Mouse (Mus musculus) liver, embryonic 18 days (tissue): Measurements from ENCODE around the gene Sun2. TPM values are rescaled to one million over a fixed set of nuclear protein-coding genes. Genes with fewer than 3 reads are reported as not detected.

ENCODE experiments used
- polyA plus RNA-seq: library from polyadenylated mRNA; depleted of rRNA; stranded (reverse); fragments of >200 nt; gene quantifications from 2 replicates; pipeline ENCODE4 v1.2.3, GENCODE M21; 2012; rRNA removed

The Sun2 gene
- 17.9 and 20.3 TPM in 2 replicates for polyA plus RNA-seq

DNA sequence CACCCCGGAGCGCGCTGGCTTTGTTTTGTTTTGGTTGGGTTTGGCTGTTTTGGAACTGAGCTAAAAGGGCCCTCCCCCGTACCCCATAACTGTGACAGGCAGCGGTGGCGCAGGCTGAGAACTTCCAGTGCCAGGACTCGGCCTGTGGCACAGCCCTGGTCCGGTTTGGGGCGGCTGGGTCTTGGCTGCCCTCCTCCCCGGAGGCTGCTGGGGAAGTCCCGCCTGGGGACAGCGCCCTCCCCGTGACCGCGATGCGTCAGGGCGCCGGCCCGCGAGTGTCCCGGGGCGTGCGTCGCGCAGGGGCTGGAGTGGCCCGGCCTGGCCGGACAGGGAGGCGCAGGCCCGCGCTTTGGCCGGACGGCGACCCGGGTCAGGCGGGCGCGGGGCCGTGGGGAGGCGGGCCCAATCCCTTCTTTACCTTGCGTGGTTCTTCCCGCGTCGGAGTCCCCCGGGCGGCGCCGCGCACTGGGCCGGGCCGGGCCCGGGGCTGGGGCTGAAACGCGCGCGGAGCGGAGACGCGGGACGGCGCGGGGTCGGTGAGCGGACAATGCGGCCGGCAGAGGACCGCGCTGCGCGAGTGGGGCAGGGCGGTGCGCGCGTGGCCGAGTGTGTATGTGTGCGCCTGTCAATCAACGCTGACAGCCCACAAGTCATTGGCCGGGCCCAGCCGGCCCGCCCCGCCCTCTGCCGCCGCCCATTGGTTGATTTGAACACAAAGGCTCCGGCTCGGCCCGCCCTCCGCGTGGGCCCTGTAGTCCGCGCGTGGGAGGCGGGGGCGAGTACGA lies at the start of gene Sun2:
Gene Sun2 (minus strand): TSS at position 616 of the 785 bp plus-strand sequence.

GRCm38 (mm10) chr15:79777749-79778148 lies 35.4 kb upstream of the Sun2 start, which contains the start of gene Dnal4:
Gene Dnal4, minus strand, starts transcription at chr15:79777849.

DNA sequence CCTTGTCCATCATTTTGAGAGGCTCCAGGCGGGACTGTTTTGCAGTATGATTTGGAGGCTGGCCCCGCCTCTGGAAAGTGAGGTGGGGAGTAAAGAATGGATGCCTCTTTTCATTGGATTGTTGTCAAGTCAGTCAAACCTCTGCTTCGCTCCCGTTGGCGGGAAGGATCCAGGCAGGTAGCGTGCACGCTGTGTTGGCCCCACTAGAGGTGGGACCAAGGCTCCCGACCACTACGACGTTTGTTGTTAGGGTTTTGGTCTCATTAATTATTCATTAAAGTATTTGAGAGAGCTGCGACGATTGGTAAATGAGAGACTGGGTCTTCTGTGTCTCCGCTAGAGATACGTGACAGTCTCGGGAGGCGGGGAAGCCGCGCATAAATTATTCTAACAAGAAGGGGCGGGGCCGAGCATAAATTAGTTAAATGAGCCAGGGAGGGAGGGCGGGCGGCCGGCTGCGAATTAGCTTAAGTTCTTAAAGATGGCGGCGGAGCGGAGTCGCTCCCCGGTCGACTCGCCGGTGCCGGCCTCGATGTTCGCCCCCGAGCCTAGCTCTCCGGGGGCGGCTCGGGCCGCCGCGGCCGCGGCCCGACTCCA lies 51.8 kb downstream of the Sun2 start, which contains the start of gene Gtpbp1:
Gene Gtpbp1 (plus strand): TSS at position 420 of the 597 bp plus-strand sequence.

GRCm38 (mm10) chr15:79687646-79688267 lies 54.6 kb downstream of the Sun2 start, which contains the start of gene Josd1:
Gene Josd1, minus strand, starts transcription at chr15:79687919.

Other genes with a start within 250 kb of the Sun2 start
- gene Kcnj4, start 237.3 kb downstream of the Sun2 start, polyA plus RNA-seq = not detected in 2 replicates
- 4.4 and 5.1 TPM in 2 replicates for gene Kdelr3, start 226.1 kb downstream of the Sun2 start, polyA plus RNA-seq
- gene Ddx17, start 195.8 kb downstream of the Sun2 start, polyA plus RNA-seq = 115 and 130 TPM in 2 replicates
- gene Dmc1, start 137.4 kb downstream of the Sun2 start, polyA plus RNA-seq = 0.26 and 0.46 TPM in 2 replicates
- gene Fam227a, start 83.6 kb downstream of the Sun2 start, polyA plus RNA-seq = 0.47 and 0.53 TPM in 2 replicates
- gene Cby1, start 83.3 kb downstream of the Sun2 start, polyA plus RNA-seq = 3.8 and 4.5 TPM in 2 replicates
- 55.2 and 55.6 TPM in 2 replicates for gene Tomm22, start 71.7 kb downstream of the Sun2 start, polyA plus RNA-seq
- 22.9 and 24.2 TPM in 2 replicates for gene Josd1, start 54.6 kb downstream of the Sun2 start, polyA plus RNA-seq
- 12.5 and 14.7 TPM in 2 replicates for gene Gtpbp1, start 51.7 kb downstream of the Sun2 start, polyA plus RNA-seq
- gene Dnal4, start 35.3 kb upstream of the Sun2 start, polyA plus RNA-seq = 7.8 and 8.9 TPM in 2 replicates
- 0.14 and 0.16 TPM in 2 replicates for gene Nptxr, start 62.2 kb upstream of the Sun2 start, polyA plus RNA-seq
- not detected in 2 replicates for gene Npcd, start 91.7 kb upstream of the Sun2 start, polyA plus RNA-seq
- gene Cbx6, start 92.2 kb upstream of the Sun2 start, polyA plus RNA-seq = 4.4 and 4.7 TPM in 2 replicates
- 31.2 and 32.9 TPM in 2 replicates for gene Apobec3, start 149.1 kb upstream of the Sun2 start, polyA plus RNA-seq
- 2.4 and 3.2 TPM in 2 replicates for gene Cbx7, start 228.6 kb upstream of the Sun2 start, polyA plus RNA-seq